18 mouse cellular contexts compared by ENCODE assay signal in genomic region chr12:73675212-73675611, GRCm38 (mm10).
A peak's percentile ranks its signal among the peaks of the same experiment; 100 is the strongest.
DNase-seq lines count a peak whose midpoint lies in the region; ATAC-seq and TF ChIP-seq lines count a peak whose summit lies in the region.
"Had no signal": no experiment of that assay in that cellular context is flagged by ENCODE, and none has a peak within 500 bp of the region (broad histone marks: within the 10 kb centered on the region; RNA-seq: fewer than 3 reads in every experiment).

No protein-coding gene starts in this region.

- peaks cover 10% of the 10 kb centered on the region; the same call in 1 of the 2 replicates for H3K27me3 ChIP-seq in forebrain, embryonic 12.5 days
- no peaks in the 10 kb centered on the region for H3K27me3 ChIP-seq in forebrain, embryonic 14.5 days (replicated peaks; ENCODE audit: control insufficient read depth, insufficient read depth, low read length)
- no peaks in the 10 kb centered on the region for H3K27me3 ChIP-seq in lung, postnatal 0 days (replicated peaks; ENCODE audit: insufficient read depth, low read length)
- no peaks in the 10 kb centered on the region for H3K27me3 ChIP-seq in embryonic facial prominence, embryonic 11.5 days (ENCODE audit: control insufficient read depth, insufficient read depth, low read length)
- H3K27me3 ChIP-seq in stomach, postnatal 0 days (ENCODE audit: control insufficient read depth, insufficient read depth, low read length): no peaks in the 10 kb centered on the region
- H3K27me3 ChIP-seq: embryonic facial prominence, embryonic 15.5 days; liver, embryonic 13.5 days; midbrain, embryonic 15.5 days; neural tube, embryonic 13.5 days; stomach, embryonic 15.5 days had no signal

- DNase-seq in forebrain, embryonic 14.5 days (ENCODE audit: low spot score): no peak
- DNase-seq in lung, postnatal 0 days (ENCODE audit: low spot score): peak; percentile 33
- no peak for DNase-seq in lung, postnatal 14 days
- DNase-seq in embryonic facial prominence, embryonic 11.5 days (ENCODE audit: low spot score): peak; percentile 35
- no peak for DNase-seq in stomach, postnatal 0 days (ENCODE audit: low spot score)
- DNase-seq in cerebellum, postnatal 25 days: no peak
- DNase-seq: cerebellum, adult 18-20 months; gastrocnemius, postnatal 25 days; liver, embryonic 13.5 days; lung, postnatal 36 days; thymus, postnatal 4 days had no signal

- H3K36me3 ChIP-seq in forebrain, embryonic 12.5 days (replicated peaks): no peaks in the 10 kb centered on the region
- H3K36me3 ChIP-seq in forebrain, embryonic 14.5 days (ENCODE audit: control insufficient read depth, insufficient read depth, low read length): no peaks in the 10 kb centered on the region
- no peaks in the 10 kb centered on the region for H3K36me3 ChIP-seq in lung, postnatal 0 days (ENCODE audit: insufficient read depth, low read length)
- H3K36me3 ChIP-seq in embryonic facial prominence, embryonic 11.5 days (replicated peaks; ENCODE audit: control insufficient read depth, insufficient read depth, low read depth, low read length): no peaks in the 10 kb centered on the region
- no peaks in the 10 kb centered on the region for H3K36me3 ChIP-seq in stomach, postnatal 0 days (ENCODE audit: control insufficient read depth, insufficient read depth, low read length)
- H3K36me3 ChIP-seq: embryonic facial prominence, embryonic 15.5 days; liver, embryonic 13.5 days; midbrain, embryonic 15.5 days; neural tube, embryonic 13.5 days; stomach, embryonic 15.5 days had no signal

- no peak overlapping the region for H3K4me3 ChIP-seq in forebrain, embryonic 12.5 days (replicated peaks)
- no peak overlapping the region for H3K4me3 ChIP-seq in forebrain, embryonic 14.5 days (ENCODE audit: low read depth, low read length)
- no peak overlapping the region for H3K4me3 ChIP-seq in lung, postnatal 0 days (ENCODE audit: low read depth, low read length)
- H3K4me3 ChIP-seq in embryonic facial prominence, embryonic 11.5 days (ENCODE audit: low read depth, low read length): no peak overlapping the region
- no peak overlapping the region for H3K4me3 ChIP-seq in stomach, postnatal 0 days (ENCODE audit: low read depth, low read length)
- H3K4me3 ChIP-seq: embryonic facial prominence, embryonic 15.5 days; layer of hippocampus, adult 2 months; liver, embryonic 13.5 days; midbrain, embryonic 15.5 days; neural tube, embryonic 13.5 days; stomach, embryonic 15.5 days had no signal

- no peaks in the 10 kb centered on the region for H3K9me3 ChIP-seq in forebrain, embryonic 12.5 days
- H3K9me3 ChIP-seq in forebrain, embryonic 14.5 days (replicated peaks; ENCODE audit: control insufficient read depth, low read length): no peaks in the 10 kb centered on the region
- H3K9me3 ChIP-seq in lung, postnatal 0 days (ENCODE audit: low read length): no peaks in the 10 kb centered on the region
- no peaks in the 10 kb centered on the region for H3K9me3 ChIP-seq in embryonic facial prominence, embryonic 11.5 days (replicated peaks; ENCODE audit: control insufficient read depth, low read length)
- H3K9me3 ChIP-seq in stomach, postnatal 0 days (ENCODE audit: control insufficient read depth, low read length): no peaks in the 10 kb centered on the region
- H3K9me3 ChIP-seq: embryonic facial prominence, embryonic 15.5 days; liver, embryonic 13.5 days; midbrain, embryonic 15.5 days; neural tube, embryonic 13.5 days; stomach, embryonic 15.5 days had no signal

- peaks cover 34% of the 10 kb centered on the region for H3K4me1 ChIP-seq in forebrain, embryonic 12.5 days
- H3K4me1 ChIP-seq in forebrain, embryonic 14.5 days (ENCODE audit: control insufficient read depth, insufficient read depth, low read length): peaks cover 11% of the 10 kb centered on the region
- H3K4me1 ChIP-seq in lung, postnatal 0 days (ENCODE audit: insufficient read depth, low read depth, low read length): peaks cover 10% of the 10 kb centered on the region; the same call in 1 of the 2 replicates
- H3K4me1 ChIP-seq in embryonic facial prominence, embryonic 11.5 days (ENCODE audit: control insufficient read depth, insufficient read depth, low read length): peaks cover 4% of the 10 kb centered on the region; the same call in 1 of the 2 replicates
- H3K4me1 ChIP-seq in stomach, postnatal 0 days (replicated peaks; ENCODE audit: control insufficient read depth, insufficient read depth): no peaks in the 10 kb centered on the region
- H3K4me1 ChIP-seq: stomach, embryonic 15.5 days had no signal

- H3K4me2 ChIP-seq in forebrain, embryonic 12.5 days: no peak overlapping the region
- no peak overlapping the region for H3K4me2 ChIP-seq in forebrain, embryonic 14.5 days (ENCODE audit: low read length)
- no peak overlapping the region for H3K4me2 ChIP-seq in lung, postnatal 0 days (replicated peaks; ENCODE audit: low read depth, low read length)
- no peak overlapping the region for H3K4me2 ChIP-seq in embryonic facial prominence, embryonic 11.5 days (ENCODE audit: low read depth, low read length)
- H3K4me2 ChIP-seq in stomach, postnatal 0 days (replicated peaks; ENCODE audit: low read depth): no peak overlapping the region
- H3K4me2 ChIP-seq: embryonic facial prominence, embryonic 15.5 days; liver, embryonic 13.5 days; midbrain, embryonic 15.5 days; neural tube, embryonic 13.5 days; stomach, embryonic 15.5 days had no signal

- no peak for TF ChIP-seq CTCF in lung, postnatal 0 days (IDR thresholded peaks at IDR 0.05)
- no peak for TF ChIP-seq CTCF in stomach, postnatal 0 days (IDR thresholded peaks at IDR 0.05; ENCODE audit: low read depth)

- TF ChIP-seq EP300 in lung, postnatal 0 days (IDR thresholded peaks at IDR 0.05): no peak
- TF ChIP-seq EP300 in stomach, postnatal 0 days (optimal IDR thresholded peaks at IDR 0.05): no peak

- 46% methylated on average over 4 of the region's 4 CpGs for WGBS in forebrain, embryonic 12.5 days
- 53% methylated on average over 4 of the region's 4 CpGs for WGBS in forebrain, embryonic 14.5 days
- 46% methylated on average over 4 of the region's 4 CpGs for WGBS in lung, postnatal 0 days
- 53% methylated on average over 4 of the region's 4 CpGs for WGBS in embryonic facial prominence, embryonic 11.5 days
- 64% methylated on average over 4 of the region's 4 CpGs for WGBS in stomach, postnatal 0 days

- no peak overlapping the region for H3K9ac ChIP-seq in forebrain, embryonic 12.5 days
- H3K9ac ChIP-seq in forebrain, embryonic 14.5 days (ENCODE audit: low read length): no peak overlapping the region
- no peak overlapping the region for H3K9ac ChIP-seq in lung, postnatal 0 days (replicated peaks; ENCODE audit: low read depth)
- no peak overlapping the region for H3K9ac ChIP-seq in embryonic facial prominence, embryonic 11.5 days (replicated peaks; ENCODE audit: low read length)
- H3K9ac ChIP-seq in stomach, postnatal 0 days (ENCODE audit: low read length): no peak overlapping the region
- H3K9ac ChIP-seq: embryonic facial prominence, embryonic 15.5 days; liver, embryonic 13.5 days; midbrain, embryonic 15.5 days; neural tube, embryonic 13.5 days; stomach, embryonic 15.5 days had no signal

- H3K27ac ChIP-seq in forebrain, embryonic 12.5 days: no peak overlapping the region
- H3K27ac ChIP-seq in forebrain, embryonic 14.5 days (ENCODE audit: low read depth, low read length): no peak overlapping the region
- no peak overlapping the region for H3K27ac ChIP-seq in lung, postnatal 0 days (ENCODE audit: low read length)
- H3K27ac ChIP-seq in embryonic facial prominence, embryonic 11.5 days (replicated peaks; ENCODE audit: low read depth, low read length): no peak overlapping the region
- H3K27ac ChIP-seq in stomach, postnatal 0 days (replicated peaks): 0 out of 2 replicates have a peak overlapping the region, but pooled peaks have one; percentile 13
- H3K27ac ChIP-seq: embryonic facial prominence, embryonic 15.5 days; layer of hippocampus, adult 2 months; liver, embryonic 13.5 days; midbrain, embryonic 15.5 days; neural tube, embryonic 13.5 days; stomach, embryonic 15.5 days had no signal

- ATAC-seq in forebrain, embryonic 12.5 days (ENCODE audit: low FRiP score): peak; percentile 49
- ATAC-seq in forebrain, embryonic 14.5 days: no peak
- ATAC-seq in lung, postnatal 0 days: peak; percentile 18; the same call in 1 of the 2 replicates
- no peak for ATAC-seq in embryonic facial prominence, embryonic 11.5 days (replicated peaks; ENCODE audit: insufficient number of reproducible peaks, low FRiP score, low TSS enrichment, low read depth)
- peak; percentile 47; the same call in 1 of the 2 replicates for ATAC-seq in stomach, postnatal 0 days (ENCODE audit: low FRiP score, low TSS enrichment)
- ATAC-seq: activated CD4-positive, CD25-positive, alpha-beta regulatory T cell, adult 4 months; midbrain, embryonic 15.5 days had no signal

Comparison
In these comparisons a context has a peak if more than half of its experiments do, and no peak if none do; other contexts are left out.
1. ATAC-seq: peak in forebrain, embryonic 12.5 days (single experiment), lung, postnatal 0 days (single experiment) and stomach, postnatal 0 days (single experiment); none in forebrain, embryonic 14.5 days (single experiment) and embryonic facial prominence, embryonic 11.5 days (single experiment).
2. DNase-seq: peak in lung, postnatal 0 days (single experiment) and embryonic facial prominence, embryonic 11.5 days (single experiment); none in forebrain, embryonic 14.5 days (single experiment), lung, postnatal 14 days (single experiment), stomach, postnatal 0 days (single experiment) and cerebellum, postnatal 25 days (0 of 2).